Mouse (Mus musculus): ENCODE measurements around the gene Sh3bp2.

GRCm38 (mm10) chr5:34547410-34547809 lies 21.8 kb downstream of the Sh3bp2 start:
- TF ChIP-seq USF1 (IDR thresholded peaks at IDR 0.05; ENCODE audit: low read depth) (no peak), TCF12 (IDR thresholded peaks at IDR 0.05; ENCODE audit: insufficient read depth, poor library complexity, severe bottlenecking) (no peak), POLR2A (IDR thresholded peaks at IDR 0.05; ENCODE audit: insufficient read length, low read depth) (no peak), MAX (IDR thresholded peaks at IDR 0.05; ENCODE audit: low read depth) (no peak), MYOD1 (IDR thresholded peaks at IDR 0.05; ENCODE audit: control insufficient read depth in 1 of 3, insufficient read length in 2 of 3, low read depth in 2 of 3) (no peak)
